Mouse (Mus musculus) CD8-positive naive resting alpha-beta T cell, adult 2 months (primary cell): ENCODE measurements at regions not wholly inside any gene's neighbourhood (a gene's known extent, or its start where the extent isn't known, plus 50 kb on each side); places are given as distances from the start of the nearest gene placed in this dataset.
A peak's percentile ranks its signal among the peaks of the same experiment; 100 is the strongest.

ENCODE experiments used
- DNase-seq, 2 experiments: peaks; one replicate each; pipeline ENCODE4 v3.0.0; 2022; ENCODE audit warnings: low read depth in 2 of 2, low spot score in 2 of 2

DNA sequence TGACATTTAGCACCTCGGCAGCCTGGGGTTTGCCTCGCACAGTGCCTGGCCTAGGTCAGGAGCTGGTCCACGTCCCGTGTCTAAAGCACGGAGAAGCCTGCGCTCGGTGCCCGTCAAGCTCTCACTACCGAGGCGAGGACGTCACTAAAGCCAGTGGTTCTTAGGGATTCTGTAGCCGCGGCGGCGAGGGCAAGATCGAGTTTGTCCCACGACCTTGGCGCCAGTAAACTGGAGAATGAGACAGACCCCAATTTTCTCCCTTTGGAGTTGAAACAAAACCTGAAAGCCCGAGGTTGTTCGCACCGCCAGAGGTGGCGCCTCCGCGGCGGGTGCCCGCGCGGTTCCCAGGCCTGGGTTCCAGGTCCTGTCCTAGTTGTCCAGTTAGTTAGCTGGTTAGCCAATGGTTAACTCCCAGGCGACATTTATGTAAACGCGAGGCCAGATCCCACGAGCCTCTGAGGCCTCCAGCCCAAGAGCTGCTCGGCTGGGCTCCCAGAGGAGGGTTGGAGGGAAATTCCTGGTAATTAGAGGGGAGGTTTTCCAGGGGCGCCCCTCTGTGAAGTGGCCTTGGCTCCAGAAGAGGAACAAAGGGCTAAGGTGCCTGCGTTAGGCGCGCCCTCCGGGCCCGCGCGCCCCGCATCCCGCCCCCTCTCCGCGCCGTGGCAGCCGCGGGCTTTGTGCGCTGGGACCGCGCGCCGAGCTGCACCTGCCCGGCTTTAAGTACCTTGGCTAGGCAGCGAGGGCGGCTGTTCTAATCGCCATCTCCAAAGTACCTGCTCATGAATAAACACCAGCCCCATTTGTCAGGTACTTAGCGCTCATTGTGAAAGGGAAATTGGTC is 74.0 kb downstream of the Rhcg start:
- no peak for DNase-seq

DNA sequence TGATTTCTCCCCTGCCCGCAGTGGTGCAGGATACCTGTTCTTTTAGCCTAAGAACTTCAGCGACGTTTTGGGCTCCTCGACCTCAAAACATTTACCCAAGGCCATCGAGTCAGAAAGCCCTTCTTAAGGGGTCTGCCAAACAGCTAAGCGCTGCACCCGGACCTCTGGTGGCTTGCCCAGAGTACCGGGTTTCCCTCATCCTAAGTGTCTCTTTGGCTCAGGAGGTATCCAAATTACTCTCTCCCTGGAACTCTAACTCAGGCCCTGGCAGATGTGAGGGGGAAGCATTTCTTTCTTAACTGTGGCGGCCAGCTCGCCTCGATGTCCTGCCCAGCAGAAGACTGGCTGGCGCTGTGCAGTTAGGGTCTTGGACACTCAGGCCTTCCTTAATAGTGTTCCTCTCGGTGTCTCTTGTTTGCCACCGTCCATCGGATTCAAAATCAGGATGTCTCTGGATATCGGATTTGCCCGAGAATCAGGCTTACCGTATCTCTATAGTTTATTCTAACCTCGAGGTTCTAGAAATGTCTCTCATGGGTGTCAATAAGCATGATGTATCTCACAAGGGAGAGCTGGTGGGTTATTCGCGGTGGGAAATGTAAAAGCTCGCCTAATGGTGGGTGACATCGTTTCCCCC is 75.0 kb downstream of the Rhcg start:
- DNase-seq = no peak

GRCm38 (mm10) chr7:79540246-79540645 is 74.1 kb upstream of the Polg start:
- no peak for DNase-seq

DNA sequence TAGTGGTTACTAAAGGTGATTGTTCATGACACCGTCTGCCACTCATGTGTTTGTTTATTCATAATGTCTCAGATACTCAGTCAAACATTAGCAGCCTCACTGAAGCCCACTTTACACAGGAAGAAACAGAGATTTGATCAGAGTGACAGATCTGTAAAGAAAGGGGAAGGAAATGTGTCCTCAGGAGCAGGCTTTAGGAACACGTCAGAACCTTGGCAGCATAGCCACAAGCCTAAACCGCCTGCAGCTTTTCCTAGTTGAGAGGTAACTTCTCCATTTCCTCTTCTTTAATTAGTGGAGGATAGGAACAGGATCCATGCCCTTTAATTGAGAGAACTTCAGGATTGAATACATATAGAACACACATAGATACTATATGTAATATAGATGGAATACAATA is 73.3 kb upstream of the Polg start:
- no peak for DNase-seq

DNA sequence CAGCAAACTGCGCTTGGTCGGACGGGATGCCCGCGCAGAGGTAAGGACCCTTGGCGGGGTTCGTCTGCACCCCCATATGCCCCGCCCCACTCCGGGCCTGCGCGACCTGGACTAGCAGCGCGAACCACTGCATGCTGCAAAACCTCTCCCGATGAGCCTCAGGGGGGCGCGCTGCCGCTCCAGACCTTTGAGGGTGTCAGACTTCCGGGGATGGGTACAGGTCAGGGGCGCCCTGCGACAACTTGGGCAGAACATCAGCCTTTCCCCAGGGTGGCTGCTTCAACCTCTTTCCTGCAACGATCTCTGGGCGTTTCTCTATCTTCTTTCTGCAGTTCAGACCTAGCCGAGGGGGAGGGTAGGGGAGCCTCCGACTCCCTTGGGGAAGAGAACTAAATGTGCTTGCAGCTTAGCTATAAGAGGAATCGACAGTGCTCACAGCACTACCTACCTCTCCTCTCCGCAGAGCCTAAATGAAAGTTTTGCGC is 70.0 kb upstream of the Polg start:
- DNase-seq = peak; percentile 10 to 27

- peak; percentile 6 to 16 for DNase-seq
These were observed 69.3 kb upstream of the Polg start for GRCm38 (mm10) chr7:79535251-79536111.

- no peak for DNase-seq
These were observed 68.7 kb upstream of the Polg start for GRCm38 (mm10) chr7:79534819-79535218.

GRCm38 (mm10) chr7:79534381-79534780 is 68.2 kb upstream of the Polg start:
- DNase-seq = no peak

DNA sequence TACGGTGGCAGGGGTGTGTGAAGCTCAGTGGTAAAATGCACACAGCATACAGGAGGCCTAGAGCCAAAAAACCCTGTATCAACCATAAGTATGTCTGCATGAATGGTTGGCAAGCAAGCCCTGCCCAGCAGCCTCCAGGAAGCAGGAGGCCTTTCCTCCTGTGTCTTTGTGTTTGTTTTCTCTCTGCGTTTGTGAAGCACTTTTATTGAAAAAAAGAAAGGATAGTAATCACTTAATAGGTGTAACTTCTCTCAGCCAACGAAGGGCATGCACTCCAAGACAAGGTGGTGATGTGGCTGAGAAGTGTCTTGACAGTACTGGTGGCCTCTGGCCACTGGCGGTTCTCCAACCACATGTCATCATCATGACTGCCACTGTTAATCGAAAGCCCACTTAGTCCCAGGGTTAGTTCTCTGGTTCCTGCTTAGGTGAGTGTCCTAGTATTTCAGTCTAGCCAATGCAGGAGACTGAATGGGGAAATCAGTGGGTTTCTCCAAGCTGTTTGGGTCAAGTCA is 66.5 kb upstream of the Polg start:
- no peak for DNase-seq

DNA sequence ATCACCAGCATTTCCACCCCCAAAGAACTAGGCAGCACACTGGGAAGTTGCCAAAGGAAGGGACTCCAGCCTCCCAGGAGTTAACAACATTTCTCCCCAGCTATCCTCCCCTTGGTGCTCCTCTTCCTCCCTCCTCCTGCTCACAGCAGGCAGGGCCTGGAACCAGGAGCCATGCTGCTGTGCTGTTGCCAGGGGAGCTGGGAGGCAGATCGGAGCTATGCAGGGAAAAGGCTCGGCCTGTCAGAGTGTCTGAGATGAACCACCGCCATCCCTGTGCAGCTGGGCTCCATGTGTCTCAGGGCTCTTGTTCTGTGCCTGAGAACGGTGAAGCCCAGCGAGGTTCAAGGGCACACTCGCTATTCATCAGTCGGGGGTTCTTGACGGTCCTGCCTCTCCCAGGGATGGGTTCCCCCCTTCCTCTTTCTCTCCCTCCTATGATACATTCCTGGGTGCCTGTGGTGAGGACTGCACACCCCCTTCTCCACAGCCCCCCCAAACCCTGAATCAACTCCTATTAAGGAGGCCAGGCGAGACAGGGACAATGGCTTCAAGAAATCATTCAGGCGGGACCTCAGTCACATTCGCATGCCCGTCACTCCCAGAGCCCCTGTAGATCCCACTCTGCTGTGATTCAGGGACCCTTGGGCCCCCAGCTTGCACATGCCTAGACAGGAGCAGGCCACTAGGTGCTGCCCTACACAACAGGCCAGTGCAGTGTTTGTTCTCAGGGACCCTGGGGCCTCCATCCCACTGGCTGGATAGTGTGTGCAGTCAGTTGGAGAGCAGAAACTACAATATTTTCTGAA is 65.6 kb upstream of the Polg start:
- no peak for DNase-seq

DNA sequence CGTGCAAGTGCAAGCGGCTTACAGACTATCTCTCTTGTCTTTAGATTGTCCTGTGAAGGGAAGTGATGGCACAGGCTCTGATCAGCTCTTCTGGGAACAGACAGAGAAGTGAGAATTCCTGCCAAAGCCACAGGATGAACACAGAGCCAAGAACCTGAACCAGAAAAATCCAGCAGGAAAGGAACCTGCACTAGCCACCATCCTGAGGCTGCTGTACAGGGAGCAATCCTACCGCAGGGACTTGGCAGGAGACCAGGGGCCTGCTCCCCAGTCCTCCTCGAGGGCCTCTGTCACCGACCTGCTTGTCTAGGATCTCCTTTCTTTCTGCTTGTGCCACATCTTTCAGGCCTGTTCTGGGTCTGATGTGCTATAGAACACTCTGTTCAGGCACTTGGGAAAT is 65.0 kb upstream of the Polg start:
- no peak for DNase-seq

DNA sequence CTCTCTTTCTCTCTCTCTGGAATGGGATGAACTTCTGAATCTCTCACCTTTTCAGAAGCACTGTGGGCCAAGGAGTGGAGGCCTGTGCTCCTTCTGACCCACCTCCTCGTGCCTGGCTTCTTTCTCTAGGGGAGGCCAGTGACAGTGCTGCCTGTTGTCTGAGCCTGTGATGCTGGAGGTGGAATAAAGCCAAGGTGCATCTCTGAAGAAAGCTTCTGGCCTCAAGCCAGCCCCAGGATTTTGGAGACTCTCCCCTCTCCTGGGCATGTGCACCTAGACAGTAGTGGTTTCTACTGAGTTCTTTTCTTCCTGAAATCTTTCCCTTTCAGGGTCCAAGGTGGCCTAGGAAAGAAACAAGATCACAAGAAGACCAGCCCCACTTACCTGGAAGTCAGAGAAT is 63.3 kb upstream of the Polg start:
- no peak for DNase-seq

DNA sequence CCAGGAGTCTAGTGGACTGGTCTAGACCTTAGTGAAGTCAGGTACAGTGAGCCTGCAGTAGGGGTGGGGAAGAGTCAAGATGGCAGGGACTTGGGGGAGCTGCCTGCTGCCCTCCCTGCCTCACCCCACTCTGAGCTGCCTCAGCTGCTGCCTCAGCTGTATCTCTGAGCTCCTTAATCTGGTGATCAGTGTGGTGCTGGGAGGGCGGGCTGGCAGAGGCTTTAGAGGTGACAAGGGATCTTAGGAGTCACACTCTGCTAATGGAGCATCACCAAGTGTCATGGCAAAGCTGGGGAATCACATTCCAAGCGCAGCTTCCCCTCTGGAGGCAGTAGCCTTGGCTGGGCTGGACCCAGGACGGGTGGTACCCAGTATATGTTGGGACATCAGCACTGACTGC is 61.8 kb upstream of the Polg start:
- no peak for DNase-seq

GRCm38 (mm10) chr7:79525690-79526630 is 59.8 kb upstream of the Polg start:
- no peak for DNase-seq

DNA sequence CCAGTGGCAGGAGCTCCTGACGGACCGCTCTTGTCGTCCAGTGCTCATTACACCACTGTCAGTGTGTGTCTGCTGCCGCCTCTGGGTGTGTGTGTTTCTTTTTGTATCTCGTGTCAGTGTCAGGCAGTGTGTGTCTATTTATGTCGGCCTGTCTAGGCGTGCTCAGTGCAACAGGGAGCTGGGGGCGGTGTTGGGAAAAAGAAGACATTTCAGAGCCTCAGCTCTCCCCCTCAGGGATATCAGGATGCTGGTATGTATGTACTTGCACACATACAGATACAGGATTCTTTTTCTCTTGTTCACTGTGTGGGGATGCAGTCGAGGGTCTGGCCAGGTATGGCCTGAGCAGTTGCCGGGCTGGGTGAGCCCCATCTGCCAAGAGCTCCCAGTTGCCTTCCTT is 58.8 kb upstream of the Polg start:
- DNase-seq = no peak

GRCm38 (mm10) chr7:79523696-79524095 is 57.5 kb upstream of the Polg start:
- no peak for DNase-seq

DNA sequence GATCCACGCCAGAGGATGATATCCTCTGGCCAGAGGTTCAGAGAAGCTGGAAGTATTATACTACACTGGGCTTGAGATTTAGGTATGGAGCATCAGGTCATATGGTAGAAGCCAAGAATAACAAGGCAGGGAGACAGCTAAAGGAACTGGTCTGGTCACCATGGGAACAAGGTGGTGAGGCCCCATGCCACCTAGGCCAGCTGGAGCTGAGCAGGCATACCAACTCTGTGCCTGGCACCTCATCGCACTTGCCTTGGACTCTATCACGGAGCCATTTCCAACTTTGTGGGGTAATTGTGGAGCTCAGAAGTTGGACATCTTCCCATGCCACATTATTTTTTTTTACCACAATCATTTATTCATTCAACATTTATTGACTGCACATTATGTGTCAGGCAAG is 55.9 kb upstream of the Polg start:
- no peak for DNase-seq

DNA sequence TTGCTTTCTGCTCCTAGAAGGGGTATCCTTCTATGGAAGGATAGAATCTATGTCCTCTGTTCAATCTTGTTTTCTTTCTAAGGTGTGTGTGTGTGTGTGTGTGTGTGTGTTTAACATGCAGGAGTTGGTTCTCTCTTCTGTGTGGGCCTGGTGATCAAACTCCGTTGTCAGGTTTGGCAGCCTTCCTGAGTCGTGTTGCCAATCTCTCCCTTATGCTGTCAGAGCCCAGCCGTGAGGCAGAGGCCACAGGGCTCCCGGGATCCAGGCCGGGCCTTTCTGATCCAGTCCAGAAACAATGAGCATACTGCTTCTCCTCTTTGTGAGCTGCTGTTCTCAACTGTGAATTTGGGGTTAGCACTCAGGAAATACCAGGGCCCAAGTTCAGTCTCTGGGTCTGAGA is 55.1 kb upstream of the Polg start:
- DNase-seq = no peak

GRCm38 (mm10) chr7:79520222-79520710 is 54.1 kb upstream of the Polg start:
- DNase-seq = no peak
